Comparison of ENCODE assay signal across 25 mouse cellular contexts in the genomic region with DNA sequence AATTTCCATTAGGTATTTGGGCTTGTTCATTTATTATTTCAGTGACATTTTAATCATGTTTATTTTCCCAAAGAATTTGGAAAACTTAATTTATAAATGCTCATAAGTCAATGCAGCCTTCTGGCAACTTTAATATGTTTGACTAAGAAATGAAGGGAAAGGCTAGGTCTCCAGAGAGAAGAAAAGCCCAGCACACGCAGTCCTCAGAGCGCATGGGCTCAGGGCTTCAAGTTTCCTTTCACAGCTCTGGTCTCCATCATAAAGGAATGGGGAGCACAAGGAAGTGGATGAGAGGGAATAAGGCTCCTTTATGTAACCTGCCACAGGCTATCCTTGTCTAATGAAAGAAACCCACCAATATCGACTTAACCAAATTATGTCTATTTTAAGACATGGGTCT. TPM values are rescaled to one million over a fixed set of nuclear protein-coding genes. Genes with fewer than 3 reads are reported as not detected.
"Had no signal": no experiment of that assay in that cellular context is flagged by ENCODE, and none has a peak within 500 bp of the region (broad histone marks: within the 10 kb centered on the region; RNA-seq: fewer than 3 reads in every experiment).

No protein-coding gene starts in this region.

- H3K36me3 ChIP-seq: heart, embryonic 10.5 days; heart, embryonic 12.5 days; hindbrain, embryonic 10.5 days; hindbrain, embryonic 12.5 days; intestine, embryonic 15.5 days; limb, embryonic 12.5 days; liver, embryonic 12.5 days had no signal

- H3K9me3 ChIP-seq: heart, embryonic 10.5 days; heart, embryonic 12.5 days; hindbrain, embryonic 10.5 days; hindbrain, embryonic 12.5 days; intestine, embryonic 15.5 days; limb, embryonic 12.5 days; liver, embryonic 12.5 days had no signal

- H3K4me1 ChIP-seq: heart, embryonic 10.5 days; hindbrain, embryonic 10.5 days; hindbrain, embryonic 12.5 days; intestine, embryonic 15.5 days; limb, embryonic 12.5 days; liver, embryonic 12.5 days had no signal

- H3K27ac ChIP-seq: heart, adult 2 months; heart, embryonic 10.5 days; hindbrain, embryonic 10.5 days; hindbrain, embryonic 12.5 days; hindbrain, embryonic 14.5 days; intestine, embryonic 15.5 days; liver, embryonic 12.5 days; liver, embryonic 14.5 days had no signal

- H3K27me3 ChIP-seq: heart, embryonic 12.5 days; hindbrain, embryonic 12.5 days; intestine, embryonic 15.5 days; limb, embryonic 12.5 days; liver, embryonic 12.5 days had no signal

- DNase-seq: gastrocnemius, postnatal 14 days; gastrocnemius, postnatal 36 days; heart, adult 2 months; heart, postnatal 10 days; heart, postnatal 4 days; kidney, adult 11 months; kidney, adult 8-10 months; kidney, postnatal 14 days; kidney, postnatal 36 days; layer of hippocampus, postnatal 36 days; left cerebral cortex, postnatal 4 days; lung, adult 18-20 months had no signal

- H3K4me3 ChIP-seq: heart, adult 2 months; heart, embryonic 10.5 days; heart, embryonic 12.5 days; hindbrain, embryonic 10.5 days; hindbrain, embryonic 12.5 days; intestine, embryonic 15.5 days; limb, embryonic 12.5 days; liver, embryonic 12.5 days had no signal

- ATAC-seq: forebrain, embryonic 16.5 days; hindbrain, embryonic 16.5 days; inflammation-experienced regulatory T-cells, adult 6 months; intestine, embryonic 15.5 days; liver, embryonic 12.5 days had no signal

- H3K9ac ChIP-seq: heart, embryonic 12.5 days; hindbrain, embryonic 12.5 days; hindbrain, embryonic 14.5 days; intestine, embryonic 15.5 days; limb, embryonic 12.5 days; liver, embryonic 12.5 days; liver, embryonic 14.5 days had no signal

- H3K4me2 ChIP-seq: heart, embryonic 12.5 days; hindbrain, embryonic 12.5 days; hindbrain, embryonic 14.5 days; intestine, embryonic 15.5 days; limb, embryonic 12.5 days; liver, embryonic 12.5 days had no signal

RNA-seq across cellular contexts. Expression of gene Cpe, which starts 10.4 kb away (rescaled TPM):
- total RNA-seq: granulocyte monocyte progenitor cell, adult 5-6 weeks had no signal
